Mouse (Mus musculus) midbrain, embryonic 15.5 days (tissue): ENCODE data around the gene Adamtsl1. TPM values are rescaled to one million over a fixed set of nuclear protein-coding genes. Genes with fewer than 3 reads are reported as not detected.

Source experiments
- ATAC-seq: fragments of 200-750 bp; cut with Nextera tagmentation; replicated peaks from 2 replicates; pipeline ENCODE4 v1.8.0; 2017; ENCODE audit warnings: moderate TSS enrichment
- H3K27ac ChIP-seq: fragments of 300-500 bp; sonication (generic); 2 replicates; pipeline ENCODE4 v1.5.1; 2015; ENCODE audit warnings: mild to moderate bottlenecking, inconsistent platforms
- H3K27me3 ChIP-seq: fragments of 300-500 bp; sonication (generic); replicated peaks from 2 replicates; pipeline ENCODE4 v1.6.1; 2015; ENCODE audit warnings: inconsistent platforms
- H3K36me3 ChIP-seq: fragments of 300-500 bp; sonication (generic); replicated peaks from 2 replicates; pipeline ENCODE4 v1.6.1; 2015; ENCODE audit warnings: inconsistent platforms
- H3K4me1 ChIP-seq: fragments of 300-500 bp; sonication (generic); 2 replicates; pipeline ENCODE4 v1.6.1; 2015; ENCODE audit warnings: inconsistent platforms
- H3K4me2 ChIP-seq: fragments of 300-500 bp; sonication (generic); 2 replicates; pipeline ENCODE4 v1.6.1; 2015; ENCODE audit warnings: inconsistent platforms, mild to moderate bottlenecking, moderate library complexity
- H3K4me3 ChIP-seq: fragments of 300-500 bp; sonication (generic); 2 replicates; pipeline ENCODE4 v1.5.1; 2015; ENCODE audit warnings: mild to moderate bottlenecking, inconsistent platforms
- H3K9ac ChIP-seq: fragments of 300-500 bp; sonication (generic); 2 replicates; pipeline ENCODE4 v1.6.1; 2015; ENCODE audit warnings: mild to moderate bottlenecking, inconsistent platforms
- H3K9me3 ChIP-seq: fragments of 300-500 bp; sonication (generic); 2 replicates; pipeline ENCODE4 v1.6.1; 2016; ENCODE audit warnings: inconsistent platforms
- WGBS: fragments of 180-500 bp; shearing (Covaris S2); methylation state at CpG from one replicate; pipeline ENCODE4 v1.1.7; 2015; ENCODE audit warnings: mixed read lengths; 5-methylcytosine and 5-hydroxymethylcytosine counted together
- polyA plus RNA-seq: library from polyadenylated mRNA; unstranded; fragments of >200 nt; fragmentation: Nextera tagmentation; extraction: Ambion mirVana; gene quantifications from 2 replicates; pipeline ENCODE4 v1.2.1, GENCODE M21; 2015

Adamtsl1 gene
- polyA plus RNA-seq, 1 experiment from 2014 or later: 6.5 TPM

GRCm38 (mm10) chr4:86286572-86286971 lies 772.6 kb downstream of the Adamtsl1 start:
- no peak overlapping the region for H3K9ac ChIP-seq
- no peak overlapping the region for H3K4me3 ChIP-seq
- WGBS: 84% methylated on average over 1 of the region's 1 CpGs
- H3K4me2 ChIP-seq: no peak overlapping the region
- no peak overlapping the region for H3K27ac ChIP-seq
- no peak for ATAC-seq
- no peaks in the 10 kb centered on the region for H3K4me1 ChIP-seq
- H3K36me3 ChIP-seq: no peaks in the 10 kb centered on the region
- no peaks in the 10 kb centered on the region for H3K27me3 ChIP-seq
- H3K9me3 ChIP-seq: no peaks in the 10 kb centered on the region

DNA sequence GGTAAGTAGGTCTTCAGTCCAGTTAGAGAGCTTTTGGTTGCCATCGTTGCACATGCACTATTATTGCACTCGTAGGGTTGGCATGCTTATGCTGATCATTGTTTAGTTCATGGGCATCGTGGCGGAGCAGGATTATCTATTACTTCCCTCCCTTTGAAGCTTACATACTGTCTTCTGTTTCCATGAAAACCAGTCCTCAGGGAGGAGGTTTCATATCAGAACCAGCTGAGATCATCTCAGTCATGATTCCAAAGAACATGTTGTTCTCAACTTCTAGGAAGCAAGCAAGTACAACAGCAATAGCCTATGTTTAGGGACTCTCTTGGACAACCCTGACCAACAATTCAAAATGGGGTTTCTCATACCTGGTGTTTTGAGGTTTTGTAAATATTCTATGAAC lies 774.3 kb downstream of the Adamtsl1 start:
- H3K9ac ChIP-seq: no peak overlapping the region
- 94% methylated on average over 4 of the region's 4 CpGs for WGBS
- no peak overlapping the region for H3K27ac ChIP-seq
- H3K9me3 ChIP-seq: no peaks in the 10 kb centered on the region
- ATAC-seq: no peak
- no peak overlapping the region for H3K4me2 ChIP-seq
- H3K36me3 ChIP-seq: no peaks in the 10 kb centered on the region
- no peaks in the 10 kb centered on the region for H3K4me1 ChIP-seq
- no peaks in the 10 kb centered on the region for H3K27me3 ChIP-seq
- H3K4me3 ChIP-seq: no peak overlapping the region

- Histone ChIP-seq H3K4me1 (no peaks in the 10 kb centered on the region), H3K4me2 (no peak overlapping the region), H3K9ac (no peak overlapping the region), H3K36me3 (no peaks in the 10 kb centered on the region), H3K9me3 (no peaks in the 10 kb centered on the region), H3K27ac (no peak overlapping the region), H3K4me3 (no peak overlapping the region), H3K27me3 (no peaks in the 10 kb centered on the region)
- 73% methylated on average over 12 of the region's 12 CpGs for WGBS
- 0 out of 2 replicates have a peak, but pooled peaks have one; percentile 33 for ATAC-seq
Measured at GRCm38 (mm10) chr4:86289511-86290273, 775.7 kb downstream of the Adamtsl1 start.

DNA sequence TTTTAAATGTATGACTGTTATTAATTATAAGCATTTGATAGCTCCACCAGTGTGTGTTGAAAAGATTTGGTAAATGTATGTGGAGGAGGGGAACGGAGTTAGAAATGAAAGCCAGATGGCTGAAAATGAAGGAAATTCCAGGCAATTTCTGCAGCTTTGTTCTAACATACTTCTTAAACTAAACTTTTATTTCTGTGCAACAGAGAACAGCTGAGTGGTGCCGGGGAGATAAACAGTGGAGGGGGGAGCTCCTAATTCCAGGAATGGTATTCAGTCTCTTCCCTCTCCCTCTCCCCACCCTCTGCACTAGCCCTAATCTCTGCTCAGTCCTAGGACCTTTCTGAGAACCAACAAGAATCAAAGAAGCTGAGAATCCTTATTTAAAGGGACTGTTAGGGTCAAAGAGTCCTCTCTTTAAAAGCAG lies 780.9 kb downstream of the Adamtsl1 start:
- H3K9me3 ChIP-seq: no peaks in the 10 kb centered on the region
- H3K9ac ChIP-seq: no peak overlapping the region
- no peaks in the 10 kb centered on the region for H3K4me1 ChIP-seq
- ATAC-seq: no peak
- WGBS: 45% methylated on average over 2 of the region's 2 CpGs
- no peak overlapping the region for H3K27ac ChIP-seq
- H3K4me3 ChIP-seq: no peak overlapping the region
- H3K36me3 ChIP-seq: no peaks in the 10 kb centered on the region
- H3K27me3 ChIP-seq: no peaks in the 10 kb centered on the region
- H3K4me2 ChIP-seq: no peak overlapping the region

GRCm38 (mm10) chr4:86301469-86301868 lies 787.5 kb downstream of the Adamtsl1 start:
- H3K4me1 ChIP-seq: no peaks in the 10 kb centered on the region
- H3K27ac ChIP-seq: no peak overlapping the region
- no peak overlapping the region for H3K4me2 ChIP-seq
- 92% methylated on average over 6 of the region's 6 CpGs for WGBS
- no peaks in the 10 kb centered on the region for H3K27me3 ChIP-seq
- no peak for ATAC-seq
- H3K9me3 ChIP-seq: no peaks in the 10 kb centered on the region
- no peaks in the 10 kb centered on the region for H3K36me3 ChIP-seq
- no peak overlapping the region for H3K9ac ChIP-seq
- no peak overlapping the region for H3K4me3 ChIP-seq

- ATAC-seq: no peak
- H3K4me2 ChIP-seq: no peak overlapping the region
- H3K9me3 ChIP-seq: no peaks in the 10 kb centered on the region
- H3K4me3 ChIP-seq: no peak overlapping the region
- H3K27ac ChIP-seq: no peak overlapping the region
- H3K36me3 ChIP-seq: no peaks in the 10 kb centered on the region
- H3K9ac ChIP-seq: no peak overlapping the region
- H3K27me3 ChIP-seq: no peaks in the 10 kb centered on the region
- H3K4me1 ChIP-seq: no peaks in the 10 kb centered on the region
- 77% methylated on average over 4 of the region's 4 CpGs for WGBS
Measured at GRCm38 (mm10) chr4:86302095-86302494, 788.1 kb downstream of the Adamtsl1 start.

- H3K36me3 ChIP-seq: no peaks in the 10 kb centered on the region
- H3K4me3 ChIP-seq: no peak overlapping the region
- no peak for ATAC-seq
- H3K9ac ChIP-seq: no peak overlapping the region
- H3K4me1 ChIP-seq: no peaks in the 10 kb centered on the region
- no peaks in the 10 kb centered on the region for H3K9me3 ChIP-seq
- H3K27ac ChIP-seq: no peak overlapping the region
- no peaks in the 10 kb centered on the region for H3K27me3 ChIP-seq
- no peak overlapping the region for H3K4me2 ChIP-seq
Measured at GRCm38 (mm10) chr4:86306753-86307152, 792.8 kb downstream of the Adamtsl1 start.

GRCm38 (mm10) chr4:86309178-86309577 lies 795.2 kb downstream of the Adamtsl1 start:
- H3K27ac ChIP-seq: no peak overlapping the region
- H3K4me3 ChIP-seq: no peak overlapping the region
- no peaks in the 10 kb centered on the region for H3K36me3 ChIP-seq
- H3K4me2 ChIP-seq: no peak overlapping the region
- 93% methylated on average over 2 of the region's 2 CpGs for WGBS
- no peaks in the 10 kb centered on the region for H3K27me3 ChIP-seq
- no peaks in the 10 kb centered on the region for H3K4me1 ChIP-seq
- H3K9ac ChIP-seq: no peak overlapping the region
- H3K9me3 ChIP-seq: no peaks in the 10 kb centered on the region
- ATAC-seq: no peak

DNA sequence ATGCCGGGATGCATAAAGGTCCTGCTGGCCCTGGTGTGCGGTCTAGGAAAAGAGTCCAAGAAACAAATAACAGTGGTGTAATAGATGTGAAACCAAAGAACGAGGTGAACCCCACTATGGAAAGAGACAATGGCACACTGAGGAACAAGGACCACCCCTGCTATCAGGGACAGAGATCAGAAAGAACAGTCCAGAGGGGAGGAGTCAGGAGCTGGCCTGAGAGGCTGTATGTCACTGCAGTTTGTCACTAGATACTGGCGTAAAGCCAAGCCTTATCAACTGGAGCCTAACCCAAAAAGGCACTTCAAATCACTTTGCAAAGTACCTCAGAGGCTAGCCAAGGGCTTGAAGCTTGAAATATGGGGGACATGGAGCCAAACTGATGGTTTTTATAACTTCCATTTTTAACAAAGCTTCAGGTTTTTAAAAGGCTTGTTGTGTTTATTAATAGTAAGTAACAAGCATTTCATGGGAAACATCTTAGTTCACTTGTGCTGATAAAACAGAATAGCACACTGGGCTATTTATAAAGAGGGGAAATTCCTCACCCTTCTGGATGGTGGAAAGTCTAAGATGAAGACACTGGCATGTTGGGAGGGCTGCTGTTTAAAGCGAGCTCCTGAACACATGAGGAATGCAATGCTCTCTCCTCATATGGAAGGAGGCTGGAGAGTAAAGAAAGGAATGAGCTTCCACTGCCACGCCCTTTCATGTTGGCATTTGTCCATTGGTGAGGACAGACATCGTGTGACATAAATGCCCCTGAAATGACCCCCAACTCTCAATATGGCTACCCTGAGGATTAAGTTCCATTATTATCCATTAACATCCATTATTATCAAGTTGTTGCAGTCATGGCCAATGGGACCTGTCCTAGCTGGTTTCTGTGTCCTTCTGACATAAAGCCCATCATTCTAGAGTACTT lies 797.1 kb downstream of the Adamtsl1 start:
- no peaks in the 10 kb centered on the region for H3K36me3 ChIP-seq
- no peaks in the 10 kb centered on the region for H3K9me3 ChIP-seq
- H3K9ac ChIP-seq: no peak overlapping the region
- no peak overlapping the region for H3K27ac ChIP-seq
- no peaks in the 10 kb centered on the region for H3K4me1 ChIP-seq
- H3K4me2 ChIP-seq: no peak overlapping the region
- no peak for ATAC-seq
- H3K27me3 ChIP-seq: no peaks in the 10 kb centered on the region
- no peak overlapping the region for H3K4me3 ChIP-seq
- WGBS: 77% methylated on average over 7 of the region's 7 CpGs

- Histone ChIP-seq H3K27ac (no peak overlapping the region), H3K4me3 (no peak overlapping the region), H3K9ac (no peak overlapping the region), H3K36me3 (no peaks in the 10 kb centered on the region), H3K4me1 (no peaks in the 10 kb centered on the region), H3K27me3 (no peaks in the 10 kb centered on the region), H3K4me2 (no peak overlapping the region), H3K9me3 (no peaks in the 10 kb centered on the region)
- WGBS: 74% methylated on average over 2 of the region's 2 CpGs
- ATAC-seq: no peak
Measured at GRCm38 (mm10) chr4:86312366-86312765, 798.4 kb downstream of the Adamtsl1 start.

DNA sequence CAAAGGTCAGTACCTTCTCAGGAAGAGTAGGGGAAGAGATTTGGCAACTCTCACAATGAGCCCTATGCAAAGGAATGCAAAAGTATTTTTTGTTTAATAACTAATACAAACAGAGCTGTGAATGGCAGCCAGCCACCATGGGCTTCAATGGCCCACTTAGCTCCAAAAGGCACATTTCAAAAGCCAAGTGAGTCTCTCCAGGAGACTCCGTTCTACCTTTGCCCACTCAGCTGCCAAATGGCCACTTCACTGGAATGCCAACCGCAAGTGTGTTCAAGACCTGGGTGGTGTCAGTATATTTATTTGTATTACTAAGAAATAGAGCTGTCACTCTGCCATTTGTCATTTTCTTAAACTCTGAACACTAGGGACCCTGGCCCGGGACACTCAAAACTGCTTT lies 800.5 kb downstream of the Adamtsl1 start:
- H3K27me3 ChIP-seq: no peaks in the 10 kb centered on the region
- no peak overlapping the region for H3K4me2 ChIP-seq
- no peak for ATAC-seq
- H3K9ac ChIP-seq: no peak overlapping the region
- H3K36me3 ChIP-seq: no peaks in the 10 kb centered on the region
- H3K4me3 ChIP-seq: no peak overlapping the region
- WGBS: 79% methylated on average over 3 of the region's 3 CpGs
- H3K27ac ChIP-seq: no peak overlapping the region
- H3K4me1 ChIP-seq: no peaks in the 10 kb centered on the region
- no peaks in the 10 kb centered on the region for H3K9me3 ChIP-seq

GRCm38 (mm10) chr4:86315122-86315521 lies 801.1 kb downstream of the Adamtsl1 start:
- no peak overlapping the region for H3K4me3 ChIP-seq
- H3K9me3 ChIP-seq: no peaks in the 10 kb centered on the region
- ATAC-seq: no peak
- no peak overlapping the region for H3K9ac ChIP-seq
- no peak overlapping the region for H3K4me2 ChIP-seq
- 89% methylated on average over 4 of the region's 4 CpGs for WGBS
- no peaks in the 10 kb centered on the region for H3K4me1 ChIP-seq
- H3K27ac ChIP-seq: no peak overlapping the region
- H3K36me3 ChIP-seq: no peaks in the 10 kb centered on the region
- no peaks in the 10 kb centered on the region for H3K27me3 ChIP-seq
